Mouse (Mus musculus) lung, postnatal 0 days (tissue): Measurements from ENCODE around the gene Dlx1.

Source experiments
- CTCF ChIP-seq: IDR thresholded peaks from 2 replicates; pipeline ENCODE4 v1.5.1; 2016; ENCODE audit warnings: antibody characterized with exemption, mild to moderate bottlenecking
- EP300 ChIP-seq: IDR thresholded peaks from 2 replicates; pipeline ENCODE4 v1.6.1; 2016; ENCODE audit warnings: antibody characterized with exemption, mild to moderate bottlenecking, control low read depth

GRCm38 (mm10) chr2:71529511-71530351, 1.8 kb downstream of the Dlx1 start:
- TF ChIP-seq CTCF (no peak), EP300 (no peak)
